Mouse (Mus musculus): Measurements from ENCODE around the gene 4930455H04Rik. TPM values are rescaled to one million over a fixed set of nuclear protein-coding genes. Genes with fewer than 3 reads are reported as not detected.

Gene 4930455H04Rik
- total and polyA plus RNA-seq, 2 experiments from 2014 or later = not detected

DNA sequence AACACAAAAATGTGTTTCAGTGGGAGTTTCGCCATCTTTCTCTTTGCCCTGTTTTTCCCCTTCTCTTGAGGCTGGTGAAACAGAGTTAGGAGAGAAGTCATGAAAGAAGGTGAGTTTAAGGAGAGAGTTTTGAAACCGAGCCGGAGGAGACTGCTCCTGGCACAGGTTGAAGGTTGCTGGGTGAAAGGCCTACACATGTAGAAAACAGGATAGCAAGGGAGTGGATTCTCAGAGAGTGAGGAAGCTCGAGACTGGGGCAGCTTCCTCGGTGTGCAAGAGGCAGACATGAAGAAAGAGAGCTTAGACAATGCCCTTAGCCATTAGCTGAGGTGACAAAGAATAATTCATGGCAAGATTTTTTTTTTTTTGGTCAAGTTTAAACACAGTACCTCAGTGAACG, 14.7 kb upstream of the 4930455H04Rik start:
- no peak for TF ChIP-seq CTCF (IDR thresholded peaks at IDR 0.05; ENCODE audit: low read depth)
- Histone ChIP-seq H3K9me3 (ENCODE audit: low read length) (no peaks in the 10 kb centered on the region), H3K4me2 (ENCODE audit: low read depth) (no peak overlapping the region), H3K4me3 (ENCODE audit: low read depth, low read length) (no peak overlapping the region), H3K9ac (no peak overlapping the region), H3K36me3 (ENCODE audit: insufficient read depth) (no peaks in the 10 kb centered on the region), H3K27me3 (ENCODE audit: insufficient read depth, low read length) (no peaks in the 10 kb centered on the region), H3K4me1 (ENCODE audit: insufficient read depth) (no peaks in the 10 kb centered on the region), H3K27ac (ENCODE audit: low read depth, low read length) (no peak overlapping the region)
- 82% methylated on average over 6 of the region's 6 CpGs for WGBS
- ATAC-seq = no peak
- DNase-seq = no peak

DNA sequence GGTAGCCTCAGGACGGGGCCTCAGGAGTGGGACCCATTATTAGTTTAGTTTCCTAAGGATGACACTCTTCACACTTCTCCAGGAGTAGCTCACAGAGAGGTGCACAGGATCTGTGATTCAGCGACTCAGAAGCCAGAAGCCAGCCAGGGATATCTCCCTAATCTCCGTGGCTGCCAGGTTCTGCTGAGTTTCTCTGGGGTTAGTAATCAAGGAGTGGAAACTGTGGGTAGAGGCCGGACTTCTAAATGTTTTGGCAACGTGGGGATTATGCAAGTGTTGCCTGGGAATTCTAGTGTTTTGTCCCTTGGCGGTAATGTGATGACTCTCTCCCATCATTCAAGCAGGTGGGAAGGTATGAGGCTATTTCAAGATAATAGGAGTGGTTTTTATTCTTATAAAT, 13.0 kb upstream of the 4930455H04Rik start:
- ATAC-seq = no peak
- H3K4me3 ChIP-seq (ENCODE audit: low read depth, low read length) = no peak overlapping the region
- TF ChIP-seq CTCF (IDR thresholded peaks at IDR 0.05; ENCODE audit: low read depth) = no peak
- H3K4me2 ChIP-seq (ENCODE audit: low read depth) = no peak overlapping the region
- H3K27ac ChIP-seq (ENCODE audit: low read depth, low read length) = no peak overlapping the region
- no peaks in the 10 kb centered on the region for H3K4me1 ChIP-seq (ENCODE audit: insufficient read depth)
- H3K9ac ChIP-seq = no peak overlapping the region
- H3K9me3 ChIP-seq (ENCODE audit: low read length) = no peaks in the 10 kb centered on the region
- 69% methylated on average over 6 of the region's 6 CpGs for WGBS
- no peaks in the 10 kb centered on the region for H3K27me3 ChIP-seq (ENCODE audit: insufficient read depth, low read length)
- DNase-seq = no peak
- no peaks in the 10 kb centered on the region for H3K36me3 ChIP-seq (ENCODE audit: insufficient read depth)

DNA sequence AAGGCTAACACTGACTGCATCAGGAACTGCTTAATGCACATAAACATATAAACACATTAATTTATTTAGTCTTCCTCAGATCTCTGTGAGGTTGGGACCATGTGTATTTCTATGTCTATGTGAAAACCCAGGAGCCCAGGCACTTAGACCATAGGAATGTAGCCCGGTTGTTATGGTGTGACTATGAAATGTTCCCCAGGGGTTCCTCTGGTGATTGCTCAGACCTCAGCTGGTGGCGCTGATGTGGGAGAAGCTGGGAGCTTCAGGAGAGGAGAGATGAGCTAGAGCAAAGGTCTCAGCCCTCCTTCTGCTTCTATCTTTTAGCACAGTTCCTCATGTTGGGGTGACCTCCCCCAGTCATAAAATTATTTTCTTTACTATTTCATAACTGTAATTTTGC, 7.7 kb upstream of the 4930455H04Rik start:
- no peaks in the 10 kb centered on the region for H3K9me3 ChIP-seq (ENCODE audit: low read length)
- H3K9ac ChIP-seq = no peak overlapping the region
- no peaks in the 10 kb centered on the region for H3K36me3 ChIP-seq (ENCODE audit: insufficient read depth)
- no peak overlapping the region for H3K4me2 ChIP-seq (ENCODE audit: low read depth)
- H3K27ac ChIP-seq (ENCODE audit: low read depth, low read length) = no peak overlapping the region
- no peak overlapping the region for H3K4me3 ChIP-seq (ENCODE audit: low read depth, low read length)
- ATAC-seq = no peak
- H3K4me1 ChIP-seq (ENCODE audit: insufficient read depth) = no peaks in the 10 kb centered on the region
- DNase-seq = no peak
- TF ChIP-seq CTCF (IDR thresholded peaks at IDR 0.05; ENCODE audit: low read depth) = no peak
- 78% methylated on average over 2 of the region's 2 CpGs for WGBS
- no peaks in the 10 kb centered on the region for H3K27me3 ChIP-seq (ENCODE audit: insufficient read depth, low read length)

DNA sequence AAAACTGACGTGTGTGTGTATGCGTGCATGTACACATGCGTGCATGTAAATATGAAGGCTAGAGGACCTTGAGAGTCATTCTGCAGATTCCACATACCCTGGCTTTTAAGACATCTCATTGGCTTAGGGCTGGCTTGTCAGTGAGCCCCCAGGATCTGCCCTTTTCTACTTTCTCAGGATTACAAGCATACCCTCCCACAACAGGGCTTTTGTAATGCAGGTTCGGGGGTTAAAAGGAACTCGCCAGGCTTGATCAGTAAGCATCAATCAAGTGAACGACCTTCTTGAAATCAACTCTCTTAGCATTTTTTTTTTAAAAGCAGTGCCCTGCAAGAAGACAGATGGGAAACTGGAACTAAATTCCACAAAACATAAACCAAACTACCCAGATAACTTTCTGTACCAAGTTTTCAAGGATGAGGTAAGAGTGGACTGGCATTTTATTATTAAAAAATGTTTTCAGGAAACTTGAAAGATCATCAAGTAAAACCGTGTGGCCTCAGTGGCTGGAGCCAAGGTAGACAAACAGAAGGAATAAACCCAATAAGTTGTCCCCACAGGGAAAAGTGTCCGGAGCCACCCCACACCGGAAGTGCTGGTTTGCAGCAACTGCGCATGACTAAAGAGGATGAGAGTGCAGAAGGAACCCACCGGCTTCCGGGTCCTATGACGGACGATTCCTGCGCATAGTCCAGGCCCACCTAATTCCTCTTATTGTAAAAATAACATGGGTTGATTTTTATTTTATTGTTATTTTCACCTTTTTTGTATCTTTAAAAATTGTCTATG, 6.5 kb upstream of the 4930455H04Rik start:
- no peak for TF ChIP-seq CTCF (IDR thresholded peaks at IDR 0.05; ENCODE audit: low read depth)
- H3K9me3 ChIP-seq (ENCODE audit: low read length) = no peaks in the 10 kb centered on the region
- no peaks in the 10 kb centered on the region for H3K4me1 ChIP-seq (ENCODE audit: insufficient read depth)
- WGBS = 74% methylated on average over 15 of the region's 15 CpGs
- no peaks in the 10 kb centered on the region for H3K27me3 ChIP-seq (ENCODE audit: insufficient read depth, low read length)
- no peak overlapping the region for H3K27ac ChIP-seq (ENCODE audit: low read depth, low read length)
- H3K4me2 ChIP-seq (ENCODE audit: low read depth) = no peak overlapping the region
- H3K36me3 ChIP-seq (ENCODE audit: insufficient read depth) = no peaks in the 10 kb centered on the region
- ATAC-seq (no peak), DNase-seq (no peak)
- no peak overlapping the region for H3K9ac ChIP-seq
- no peak overlapping the region for H3K4me3 ChIP-seq (ENCODE audit: low read depth, low read length)

DNA sequence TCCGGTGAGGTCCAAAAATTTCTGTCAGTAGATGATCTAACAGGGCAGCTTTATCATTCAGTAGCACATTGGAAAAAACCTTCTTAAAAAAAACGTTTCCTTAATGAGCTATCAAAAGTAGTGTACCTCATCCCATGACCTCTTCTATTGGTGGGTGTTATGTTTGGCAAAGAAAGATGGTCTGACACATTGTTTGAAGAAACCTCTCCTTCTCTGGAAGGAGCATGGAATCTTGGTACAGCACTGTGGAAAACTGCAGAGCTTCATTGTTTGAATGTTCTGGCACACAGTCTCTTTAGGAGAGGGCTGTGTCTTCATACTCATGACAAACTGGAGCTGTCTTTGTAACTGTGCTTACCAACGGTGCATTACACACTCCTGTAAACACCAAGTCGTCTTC, 4.9 kb upstream of the 4930455H04Rik start:
- H3K36me3 ChIP-seq (ENCODE audit: insufficient read depth) = no peaks in the 10 kb centered on the region
- no peaks in the 10 kb centered on the region for H3K27me3 ChIP-seq (ENCODE audit: insufficient read depth, low read length)
- no peak for TF ChIP-seq CTCF (IDR thresholded peaks at IDR 0.05; ENCODE audit: low read depth)
- DNase-seq (no peak), ATAC-seq (no peak)
- H3K9me3 ChIP-seq (ENCODE audit: low read length) = no peaks in the 10 kb centered on the region
- no peak overlapping the region for H3K4me2 ChIP-seq (ENCODE audit: low read depth)
- H3K27ac ChIP-seq (ENCODE audit: low read depth, low read length) = no peak overlapping the region
- WGBS = 66% methylated on average over 4 of the region's 4 CpGs
- H3K4me3 ChIP-seq (ENCODE audit: low read depth, low read length) = no peak overlapping the region
- H3K9ac ChIP-seq = no peak overlapping the region
- H3K4me1 ChIP-seq (ENCODE audit: insufficient read depth) = no peaks in the 10 kb centered on the region; the same call in 1 of the 2 replicates

DNA sequence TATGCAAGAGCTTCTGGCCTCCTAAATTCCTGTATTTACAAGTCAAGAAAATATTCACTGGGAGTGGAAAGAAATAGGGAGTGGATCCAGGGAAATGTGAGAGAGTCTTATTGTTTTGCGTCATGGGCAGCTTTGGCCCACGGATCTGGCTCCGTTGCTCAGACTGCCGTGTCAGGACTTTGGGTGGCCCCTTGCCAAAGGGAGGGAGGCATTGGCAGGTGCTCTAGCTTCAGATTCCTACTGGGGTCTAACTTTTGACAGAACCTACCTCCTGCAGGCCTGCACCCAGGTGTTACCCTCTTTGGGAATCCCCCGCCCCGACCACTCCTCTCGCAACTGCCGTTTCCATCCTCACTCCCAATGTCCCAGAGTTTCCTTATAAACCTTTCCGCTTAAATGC, 3.6 kb upstream of the 4930455H04Rik start:
- no peak for ATAC-seq
- no peaks in the 10 kb centered on the region for H3K9me3 ChIP-seq (ENCODE audit: low read length)
- no peaks in the 10 kb centered on the region; the same call in 1 of the 2 replicates for H3K4me1 ChIP-seq (ENCODE audit: insufficient read depth)
- no peak for TF ChIP-seq CTCF (IDR thresholded peaks at IDR 0.05; ENCODE audit: low read depth)
- no peak overlapping the region for H3K9ac ChIP-seq
- H3K36me3 ChIP-seq (ENCODE audit: insufficient read depth) = no peaks in the 10 kb centered on the region
- no peak overlapping the region for H3K4me2 ChIP-seq (ENCODE audit: low read depth)
- no peaks in the 10 kb centered on the region for H3K27me3 ChIP-seq (ENCODE audit: insufficient read depth, low read length)
- no peak for DNase-seq
- no peak overlapping the region for H3K4me3 ChIP-seq (ENCODE audit: low read depth, low read length)
- 62% methylated on average over 9 of the region's 9 CpGs for WGBS
- H3K27ac ChIP-seq (ENCODE audit: low read depth, low read length) = no peak overlapping the region

DNA sequence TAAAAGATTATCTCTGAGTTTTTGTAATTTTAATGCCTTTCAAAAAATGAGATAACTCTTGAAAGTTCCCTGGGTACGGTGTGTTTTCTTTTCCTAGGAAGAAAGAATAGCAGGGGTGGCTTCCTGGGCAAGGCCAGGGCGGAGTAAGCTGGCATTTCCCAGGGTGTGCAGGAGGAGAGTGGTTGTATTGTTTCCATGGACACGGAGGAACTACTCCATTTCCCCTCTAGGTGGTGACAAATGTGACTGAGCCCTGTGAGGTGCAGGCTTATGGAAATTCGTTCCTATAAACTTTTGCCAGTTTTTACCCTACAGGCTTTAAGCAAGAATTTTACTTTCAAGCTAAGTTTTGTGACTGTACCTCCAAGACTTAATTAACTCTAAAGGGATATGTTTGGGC, 1.8 kb upstream of the 4930455H04Rik start:
- Histone ChIP-seq H3K4me2 (ENCODE audit: low read depth) (peak overlapping the region; percentile 16; the same call in 1 of the 2 replicates), H3K36me3 (ENCODE audit: insufficient read depth) (no peaks in the 10 kb centered on the region), H3K9ac (no peak overlapping the region), H3K4me3 (ENCODE audit: low read depth, low read length) (no peak overlapping the region), H3K9me3 (ENCODE audit: low read length) (no peaks in the 10 kb centered on the region), H3K27ac (ENCODE audit: low read depth, low read length) (no peak overlapping the region; the same call in 1 of the 2 replicates), H3K27me3 (ENCODE audit: insufficient read depth, low read length) (no peaks in the 10 kb centered on the region), H3K4me1 (ENCODE audit: insufficient read depth) (no peaks in the 10 kb centered on the region; the same call in 1 of the 2 replicates)
- peak; percentile 88 for ATAC-seq
- TF ChIP-seq CTCF (IDR thresholded peaks at IDR 0.05; ENCODE audit: low read depth) = peak; percentile 74
- WGBS = 14% methylated on average over 4 of the region's 4 CpGs
- peak; percentile 69 for DNase-seq
